Mouse (Mus musculus) spleen, postnatal 36 days (tissue): ENCODE measurements around the gene Epha4.

Experiments
- DNase-seq, 2 experiments: peaks; one replicate each; pipeline ENCODE4 v3.0.0; 2022; ENCODE audit warnings: low spot score in 2 of 2, mixed read lengths in 1 of 2

Gene Epha4

DNA sequence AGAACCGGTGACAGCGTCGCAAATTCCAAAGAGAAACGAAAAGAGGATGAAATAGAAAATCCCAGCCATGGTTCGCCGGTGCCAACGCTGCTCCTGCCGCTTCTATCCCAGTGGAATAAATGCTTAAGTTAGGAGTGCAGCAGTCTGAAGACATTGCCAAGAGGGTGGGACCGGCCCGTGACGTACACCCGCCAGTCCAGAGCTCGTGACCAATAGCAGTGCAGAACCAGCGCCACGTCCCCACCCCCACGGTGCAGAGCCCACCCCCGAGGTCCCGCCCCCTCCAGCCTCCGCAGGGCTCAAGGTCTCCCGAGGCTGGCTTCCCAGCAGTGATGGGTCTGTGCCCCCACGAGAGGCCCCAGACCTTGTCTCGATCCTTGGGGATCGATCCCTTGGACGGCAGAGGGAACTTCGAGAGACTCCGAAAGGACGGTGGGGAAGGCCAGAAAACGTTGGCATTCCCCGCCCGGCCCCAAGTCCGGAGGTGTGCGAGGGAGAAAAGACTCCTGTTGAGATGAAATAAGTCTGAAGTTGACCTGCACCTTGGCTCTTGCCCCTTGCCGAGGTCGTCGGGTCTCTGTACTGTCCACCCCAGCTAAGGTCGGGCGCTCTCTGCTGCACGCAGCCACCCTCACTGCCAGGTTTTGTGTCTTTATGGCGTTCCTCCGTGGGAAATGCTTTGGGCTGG lies at the start of gene Epha4:
Gene Epha4, minus strand, starts transcription at position 126 of the 688 bp plus-strand sequence.
- DNase-seq = peak; percentile 29

DNA sequence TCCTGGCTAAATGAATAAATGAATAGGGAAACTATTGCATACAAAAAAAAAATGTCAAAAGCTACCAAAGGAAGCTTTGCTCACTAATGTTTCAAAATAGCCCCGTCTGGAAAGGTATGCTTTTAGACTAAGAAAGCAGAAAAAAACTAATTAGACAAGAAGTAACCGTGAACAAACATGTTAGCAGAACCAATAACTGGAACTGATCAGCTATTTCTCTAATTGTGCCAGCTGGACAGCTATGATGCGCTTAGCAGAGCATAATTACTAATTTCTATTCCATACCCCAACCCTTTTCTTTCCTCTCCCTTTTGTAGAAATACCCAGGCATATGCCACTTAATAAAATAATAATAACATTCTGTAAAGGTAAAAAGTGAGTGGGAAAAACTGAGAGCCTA lies 41.3 kb upstream of the Epha4 start:
- DNase-seq = no peak

DNA sequence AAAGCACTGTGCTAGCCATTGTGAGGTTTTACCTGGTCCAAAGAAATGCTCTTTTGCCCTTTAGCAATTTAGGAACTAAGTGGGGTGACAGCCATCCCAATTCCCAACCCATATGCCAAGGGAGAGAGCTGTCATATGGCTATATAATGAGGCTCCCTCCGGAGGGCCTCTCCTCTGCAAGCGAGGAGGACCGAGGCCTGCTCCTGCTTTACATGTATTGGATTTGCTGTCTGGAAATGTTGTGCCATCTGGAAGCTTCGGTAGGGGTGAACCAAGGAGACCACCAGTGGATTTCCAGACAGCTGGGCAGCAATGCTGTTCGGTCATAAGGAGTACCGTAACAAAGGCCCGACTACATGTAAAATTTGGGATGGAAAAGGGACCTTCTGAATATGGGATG lies 37.0 kb upstream of the Epha4 start:
- DNase-seq = no peak

DNA sequence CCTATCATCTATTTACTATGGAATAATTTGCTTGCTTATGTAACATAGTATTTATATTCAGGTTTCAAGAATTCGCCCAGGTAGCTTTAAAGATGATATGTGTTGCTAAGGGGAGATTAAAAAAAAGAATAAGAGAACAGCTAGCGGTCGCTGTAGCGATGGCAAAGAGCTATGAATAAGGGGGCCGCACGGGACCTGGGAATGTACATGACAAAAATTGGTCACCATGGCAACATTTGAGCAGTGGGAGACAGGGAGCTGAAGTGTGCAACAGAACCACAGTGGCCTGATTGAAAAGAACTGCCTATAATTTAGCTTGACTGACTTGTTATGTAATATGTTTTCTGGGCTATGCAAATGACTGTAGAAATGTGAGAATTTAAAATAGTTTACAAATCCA lies 30.8 kb upstream of the Epha4 start:
- no peak for DNase-seq

DNA sequence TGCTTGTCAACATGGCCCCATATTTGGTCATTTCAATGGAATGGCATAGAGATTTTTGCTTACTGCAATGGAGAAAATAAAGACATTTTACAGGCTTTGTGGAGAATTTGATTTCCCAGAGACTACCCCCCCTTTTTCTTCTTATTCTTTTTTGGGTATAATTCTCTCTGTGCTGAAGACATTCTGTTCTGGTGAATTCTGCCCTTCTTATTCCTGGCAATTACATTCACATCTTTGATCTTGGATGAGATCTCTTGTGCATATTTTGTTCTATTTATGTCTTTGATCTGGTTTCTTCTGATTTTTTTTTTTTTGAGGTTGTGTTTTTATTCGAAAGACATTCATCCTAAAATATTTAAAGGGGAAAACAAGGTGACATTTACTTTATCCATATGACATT lies 30.1 kb upstream of the Epha4 start:
- no peak for DNase-seq

DNA sequence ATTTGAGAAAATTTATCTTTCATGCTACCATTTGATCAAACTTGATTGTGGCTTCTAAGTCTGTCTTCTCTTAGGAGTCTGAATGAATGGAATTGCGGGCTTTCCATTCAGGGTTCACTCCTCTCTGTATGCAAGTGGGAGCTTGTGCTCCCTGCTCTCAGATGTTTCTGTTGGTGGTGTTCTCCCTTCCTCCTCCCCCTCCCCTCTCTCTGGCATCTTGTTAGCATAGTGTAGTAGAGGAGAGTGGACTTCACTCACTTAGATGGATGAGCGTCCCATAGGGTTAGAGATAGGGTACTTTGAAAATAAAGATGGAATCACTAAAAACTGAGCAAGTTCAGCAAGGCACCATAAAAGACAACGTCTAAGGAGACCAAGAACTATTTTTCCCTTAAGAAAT lies 29.4 kb upstream of the Epha4 start:
- DNase-seq = no peak

DNA sequence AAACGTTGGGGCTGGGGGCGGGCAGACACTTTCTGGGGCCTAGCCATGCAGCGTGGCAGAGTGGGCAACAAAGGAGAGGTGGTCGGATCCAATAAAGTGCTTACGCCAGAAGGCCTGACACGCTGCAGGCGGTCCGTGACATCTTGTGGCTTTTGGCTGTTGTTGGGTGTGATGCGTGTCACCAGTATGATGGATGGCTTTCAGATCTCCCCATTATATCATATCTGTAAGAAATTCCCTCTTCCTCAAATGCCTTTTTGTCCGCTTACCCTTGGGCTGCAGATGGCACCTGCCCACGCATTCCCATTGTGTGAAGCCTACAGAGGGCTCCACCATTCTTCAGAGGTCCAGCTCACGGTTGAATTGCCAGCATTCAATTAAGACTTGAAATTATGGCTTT lies 25.1 kb upstream of the Epha4 start:
- DNase-seq = no peak

DNA sequence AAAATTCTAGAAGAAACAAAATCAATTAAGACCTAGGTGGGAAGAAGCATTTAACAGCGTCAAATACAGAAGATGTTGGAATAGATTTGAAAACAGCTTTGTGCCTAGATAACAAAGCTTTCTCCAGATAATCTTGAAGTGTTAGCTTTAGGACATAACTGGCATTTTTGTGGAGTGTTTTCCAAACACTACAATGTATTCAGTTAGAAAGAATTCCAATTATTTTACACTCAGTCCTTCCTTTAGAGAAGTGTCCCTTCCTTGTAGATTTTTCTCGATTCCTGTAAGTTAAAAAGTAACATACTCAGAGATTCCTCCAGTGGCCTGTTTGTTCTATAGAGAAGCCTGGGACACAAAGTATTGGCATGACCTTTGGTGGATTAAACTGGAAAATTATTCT lies 23.7 kb upstream of the Epha4 start:
- no peak for DNase-seq

DNA sequence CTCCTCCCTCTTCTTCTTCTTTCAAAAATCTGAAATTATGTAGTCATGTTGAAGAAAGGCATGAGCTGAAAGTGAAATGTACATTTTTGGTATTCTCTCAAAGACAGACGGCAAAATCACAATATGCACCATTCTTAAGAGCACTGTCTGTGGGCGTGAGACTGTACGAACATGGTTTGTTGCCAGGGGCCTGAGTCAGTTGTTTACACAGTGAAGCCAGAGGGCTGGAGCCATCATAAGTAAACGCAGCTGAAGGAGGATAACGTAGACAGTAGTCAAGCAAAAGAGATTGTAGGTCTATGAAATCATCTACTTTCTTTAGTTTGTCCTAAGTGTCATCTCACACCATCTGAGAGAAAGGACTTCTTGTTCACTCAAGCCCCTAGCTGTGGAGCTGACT lies 21.0 kb upstream of the Epha4 start:
- no peak for DNase-seq

DNA sequence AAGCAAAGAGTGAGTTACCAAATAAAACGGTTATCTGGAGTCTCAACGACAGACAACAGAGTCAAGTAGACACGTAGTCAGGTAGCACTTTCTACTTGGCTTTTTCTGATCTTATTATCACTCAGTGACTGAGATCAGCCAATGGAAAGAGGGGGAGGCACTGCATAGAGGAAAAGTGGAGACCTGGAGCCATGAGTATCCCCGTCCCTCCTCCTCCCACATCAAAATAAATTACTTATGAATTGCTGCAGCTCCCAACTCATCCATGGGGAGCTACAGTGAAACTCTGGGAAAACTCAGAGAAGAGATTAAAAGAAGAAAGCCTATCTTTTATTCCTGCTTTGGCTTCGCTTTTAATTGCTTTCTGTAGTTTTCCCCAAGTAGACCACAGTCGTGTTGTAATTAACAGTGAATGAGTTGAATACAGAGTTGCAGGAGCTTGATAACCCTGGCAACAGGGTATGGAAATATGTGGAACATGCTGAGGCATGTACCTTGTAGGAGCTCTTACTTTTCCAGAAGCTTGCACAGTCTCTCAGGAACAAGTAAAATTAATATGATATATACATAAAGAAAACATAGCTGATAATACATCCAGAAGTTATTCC lies 17.8 kb upstream of the Epha4 start:
- no peak for DNase-seq

DNA sequence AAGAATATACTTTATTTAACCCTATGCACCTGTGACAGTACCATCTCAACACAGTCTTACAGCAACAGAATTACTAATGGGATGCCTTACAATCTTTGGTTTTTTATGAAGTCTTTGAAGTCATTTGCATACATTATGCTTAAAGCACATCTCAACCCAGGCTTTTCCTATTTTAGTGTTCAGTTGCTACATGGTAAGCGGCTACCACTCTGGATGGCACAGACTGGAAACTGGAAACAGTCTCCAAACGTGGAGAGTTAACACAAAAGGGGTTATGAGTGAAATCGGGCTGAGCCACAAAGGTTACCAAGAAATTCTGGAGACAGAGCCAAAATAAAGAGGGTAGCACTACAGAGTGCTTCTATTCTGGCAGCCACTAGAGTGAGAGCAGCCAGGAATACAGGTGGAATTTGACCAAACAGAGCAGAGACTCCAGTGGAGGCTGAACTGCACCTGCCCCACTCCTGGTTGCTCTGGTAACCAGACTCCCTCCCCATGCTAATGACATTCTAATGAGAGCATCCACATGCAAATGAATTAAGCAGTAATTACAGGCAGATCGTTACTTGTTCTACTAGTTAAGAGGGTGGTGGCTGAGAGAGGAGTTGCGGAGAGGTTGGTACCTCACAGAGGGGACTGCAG lies 17.2 kb upstream of the Epha4 start:
- no peak for DNase-seq

DNA sequence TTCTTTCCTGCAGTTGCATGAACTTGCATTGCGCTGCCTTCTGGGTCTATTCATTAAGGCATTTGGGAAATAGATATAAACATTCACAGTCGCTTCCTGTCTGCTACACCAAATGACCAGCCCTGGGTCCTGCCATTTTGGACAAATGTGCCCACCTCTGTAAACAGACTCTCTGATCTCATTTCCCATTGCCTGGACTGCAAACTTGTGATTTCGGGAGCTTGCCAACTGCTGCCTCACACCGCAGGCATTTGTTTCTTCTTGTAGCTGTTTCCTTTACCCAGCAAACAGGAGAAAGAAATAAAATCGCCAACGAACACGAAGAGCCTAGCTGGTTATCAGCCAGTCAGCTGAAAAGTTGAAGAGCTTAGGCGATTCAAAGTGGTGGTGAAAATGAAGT lies 10.2 kb upstream of the Epha4 start:
- DNase-seq = no peak

DNA sequence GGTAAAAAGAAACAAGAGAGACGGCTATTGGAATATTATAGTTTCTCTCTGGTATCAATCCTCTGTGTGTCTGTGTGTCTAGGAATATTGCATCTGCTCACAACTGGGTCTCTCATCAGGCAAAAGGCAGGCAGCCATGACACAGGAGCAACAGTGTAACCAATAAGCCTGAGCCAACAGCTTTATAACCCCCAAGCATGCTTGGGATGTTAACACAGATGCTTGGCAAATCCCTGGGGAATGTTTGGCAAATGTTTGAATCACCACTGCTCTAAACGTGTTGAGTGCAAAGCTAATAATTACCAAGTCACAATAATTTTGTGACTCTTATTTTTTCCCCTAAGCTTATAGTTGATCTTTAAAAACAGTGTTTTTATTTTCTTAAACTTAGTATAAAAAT lies 8.5 kb upstream of the Epha4 start:
- no peak for DNase-seq

DNA sequence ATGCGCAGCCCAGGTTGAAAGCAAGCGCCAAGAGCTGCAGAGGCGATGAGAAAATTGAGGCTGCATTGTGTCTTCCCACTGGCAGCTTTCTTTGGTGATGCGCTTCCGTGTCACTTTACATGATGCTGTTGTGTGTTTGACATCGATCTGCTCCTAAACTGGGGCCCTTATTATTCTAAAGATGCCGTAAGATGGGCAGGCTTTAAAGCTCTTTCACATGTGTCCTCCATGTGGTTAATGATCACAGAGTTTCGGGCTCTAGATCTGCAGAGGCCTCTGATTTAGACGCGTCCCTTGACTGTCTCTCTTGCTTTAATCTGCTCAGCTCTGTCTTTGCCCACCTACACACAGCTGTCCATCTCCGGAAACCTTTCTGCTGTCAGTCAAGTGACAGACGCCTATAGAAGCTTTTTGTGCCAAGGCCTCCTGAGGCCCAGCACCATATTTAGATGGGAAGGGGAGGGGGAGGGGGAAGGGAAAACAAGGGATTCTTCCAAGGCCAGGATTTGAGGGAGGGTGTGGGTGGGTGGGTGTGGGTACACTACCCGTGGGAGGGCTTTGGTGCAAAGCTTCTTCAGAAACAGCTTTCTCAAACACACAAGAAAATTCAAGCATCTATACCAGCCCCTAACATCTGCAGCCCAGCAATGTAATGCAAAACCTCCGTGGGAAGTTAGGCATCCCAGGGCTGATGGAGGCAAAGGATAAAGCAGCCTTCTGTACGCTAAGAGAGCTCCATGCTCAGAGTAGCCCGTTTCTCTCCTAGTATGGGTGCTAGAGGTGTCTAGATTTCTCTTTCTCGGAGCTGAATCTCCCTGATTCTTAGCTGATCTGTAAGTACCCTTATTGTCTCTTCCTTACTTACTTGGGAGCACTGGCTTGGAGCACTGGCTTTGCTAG lies 7.0 kb upstream of the Epha4 start:
- no peak for DNase-seq

DNA sequence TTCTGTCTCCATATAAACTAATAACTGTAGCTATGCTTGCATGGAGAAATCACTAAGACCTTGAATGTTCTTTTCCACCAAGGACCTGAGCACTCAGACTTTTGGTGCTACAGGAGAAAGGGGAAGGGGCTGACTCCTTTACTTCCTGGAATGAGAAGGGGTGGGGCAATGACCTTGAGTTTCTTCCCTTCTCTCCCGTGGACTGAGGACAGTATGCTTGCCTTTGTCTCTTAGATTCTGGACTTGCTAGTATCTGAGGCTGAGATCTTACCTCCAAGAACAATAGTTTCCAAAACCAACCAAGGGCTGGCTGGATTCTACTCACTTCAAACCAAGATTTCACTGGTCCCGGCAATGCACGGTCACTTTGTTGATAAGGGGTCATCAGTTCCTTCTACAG lies 3.8 kb upstream of the Epha4 start:
- DNase-seq = no peak

DNA sequence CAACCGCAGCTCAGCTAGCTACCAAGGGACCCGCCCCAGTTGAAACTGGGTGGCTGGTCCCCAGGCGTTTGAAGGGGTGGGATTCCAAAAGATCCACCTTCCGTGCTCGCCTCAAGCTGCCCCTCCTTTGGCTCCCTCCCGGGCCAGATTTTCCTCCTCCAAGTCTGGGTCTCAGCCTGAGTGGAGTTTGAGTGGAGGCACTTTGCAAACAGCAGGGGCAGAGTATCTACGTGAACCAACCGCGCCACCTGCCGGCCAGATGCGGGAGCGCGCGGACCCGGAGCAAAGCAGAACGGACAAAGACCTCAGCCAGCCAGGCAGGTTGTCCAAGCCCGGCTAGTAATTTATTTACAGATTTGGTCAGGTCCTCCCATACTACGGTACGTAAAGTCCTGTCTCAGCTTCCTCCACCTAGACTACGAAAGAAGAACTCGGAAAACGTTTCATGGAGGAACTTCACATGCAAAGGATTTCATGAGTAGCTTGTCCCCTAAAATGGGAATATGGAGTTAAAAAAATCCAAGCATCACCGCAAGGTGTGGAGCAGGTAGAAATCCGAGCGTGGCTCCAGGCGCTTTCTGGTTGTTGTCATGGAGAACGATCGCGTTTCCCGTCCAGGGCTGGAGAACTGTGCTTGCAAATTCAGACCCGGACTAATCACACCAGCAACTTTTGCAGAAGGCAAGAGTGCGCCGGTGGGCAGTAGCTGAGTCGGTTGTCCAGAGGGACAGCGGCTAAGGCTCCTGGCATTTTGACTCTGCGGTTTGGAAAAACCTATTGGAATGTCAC lies 1.5 kb upstream of the Epha4 start:
- peak; percentile 27 to 42 for DNase-seq

DNA sequence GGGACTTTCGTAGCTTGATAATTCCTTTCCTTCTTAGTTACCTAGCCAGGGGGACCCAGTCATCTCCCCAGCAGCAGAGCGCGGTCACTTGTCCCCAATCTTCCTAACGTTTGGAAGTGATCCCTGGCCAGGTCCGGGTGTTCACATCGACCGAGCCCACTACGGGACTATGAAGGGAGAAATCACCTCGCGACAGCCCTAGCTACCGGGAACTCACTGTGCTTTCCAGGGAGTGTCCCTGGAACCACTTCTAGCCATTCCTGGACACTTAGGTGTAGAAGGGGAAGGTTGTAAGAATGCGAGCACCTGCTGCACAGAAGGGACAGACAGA lies 728 bp upstream of the Epha4 start:
- no peak for DNase-seq

DNA sequence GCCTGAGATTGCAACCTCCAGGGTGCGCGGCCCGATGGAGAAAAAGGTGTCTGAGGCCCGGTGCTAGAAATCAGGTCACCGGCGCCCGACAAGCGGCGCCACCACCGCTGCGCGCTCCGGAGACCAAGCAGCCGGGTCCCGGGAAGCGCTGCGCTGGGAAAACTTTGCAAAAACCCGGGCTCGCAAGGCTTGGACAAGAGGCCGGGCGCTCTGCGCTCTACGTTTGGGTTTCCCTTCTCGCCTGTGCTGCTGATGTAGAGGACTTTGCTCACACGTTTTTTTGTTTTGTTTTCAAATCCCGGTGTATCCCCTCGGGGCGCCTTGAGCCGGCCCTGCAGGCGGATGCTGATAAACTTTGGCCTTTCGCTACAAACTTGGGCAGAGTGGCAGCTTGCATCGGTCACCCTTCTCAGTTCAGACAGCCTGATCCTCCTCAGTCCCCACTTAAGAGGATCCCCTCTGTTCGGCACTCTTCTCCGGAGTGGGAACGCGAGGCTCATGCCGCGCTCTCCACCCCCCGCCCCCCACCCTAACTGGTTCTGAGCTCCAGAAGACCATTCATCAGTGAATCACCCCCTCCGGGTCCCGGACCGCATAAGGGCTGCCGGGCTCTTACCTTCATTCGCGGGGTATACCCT lies 444 bp downstream of the Epha4 start:
- DNase-seq = no peak

DNA sequence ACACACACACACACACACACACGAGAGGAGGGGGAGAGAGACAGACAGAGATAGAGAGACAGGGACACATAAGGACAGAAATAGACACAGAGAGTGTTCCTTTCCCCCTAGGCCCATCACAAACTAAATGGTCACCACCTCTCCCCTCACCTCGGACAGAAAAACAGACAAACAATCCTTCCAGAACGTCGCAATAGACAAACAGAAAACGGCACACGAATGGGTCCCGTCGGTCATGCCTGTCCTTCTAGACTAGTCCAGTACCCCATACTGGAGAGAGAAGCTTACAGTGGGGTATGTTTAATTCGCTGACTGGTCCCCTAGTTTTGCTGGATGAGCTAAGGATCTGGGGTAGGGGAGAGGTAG lies 946 bp downstream of the Epha4 start:
- DNase-seq = no peak

DNA sequence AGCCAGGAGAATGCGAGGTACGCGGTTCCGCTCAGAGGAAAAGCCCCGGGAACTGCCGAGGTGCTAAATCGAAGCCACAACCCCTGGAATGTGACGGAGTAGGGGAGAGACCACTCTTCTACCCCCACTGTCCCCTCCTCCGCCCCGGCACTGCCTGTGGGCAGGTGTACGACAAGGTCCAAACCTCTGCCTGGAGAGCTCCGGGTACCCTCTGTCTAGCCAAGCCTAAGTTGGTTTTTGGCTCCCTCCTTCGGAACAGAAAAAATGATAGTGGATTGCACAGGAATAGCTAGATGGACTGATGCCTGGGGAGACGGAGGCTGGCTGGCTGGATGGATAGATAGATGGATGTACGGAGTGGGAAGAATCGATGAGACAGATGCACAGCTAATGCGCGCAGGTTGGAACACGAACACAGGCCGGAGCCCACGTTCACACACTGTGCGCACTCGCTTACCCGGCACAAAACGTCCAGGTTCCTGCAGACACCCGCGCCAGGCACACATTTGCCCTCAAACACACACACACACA lies 1.4 kb downstream of the Epha4 start:
- no peak for DNase-seq
